Mouse (Mus musculus) cerebral cortex, adult 2 months (tissue): ENCODE data around the gene Apoo.

ENCODE experiments used
- WGBS: fragments of 180-500 bp; shearing (Covaris S2); methylation state at CpG from one replicate; pipeline ENCODE4 v1.1.7; 2018; 5-methylcytosine and 5-hydroxymethylcytosine counted together

The Apoo gene

DNA sequence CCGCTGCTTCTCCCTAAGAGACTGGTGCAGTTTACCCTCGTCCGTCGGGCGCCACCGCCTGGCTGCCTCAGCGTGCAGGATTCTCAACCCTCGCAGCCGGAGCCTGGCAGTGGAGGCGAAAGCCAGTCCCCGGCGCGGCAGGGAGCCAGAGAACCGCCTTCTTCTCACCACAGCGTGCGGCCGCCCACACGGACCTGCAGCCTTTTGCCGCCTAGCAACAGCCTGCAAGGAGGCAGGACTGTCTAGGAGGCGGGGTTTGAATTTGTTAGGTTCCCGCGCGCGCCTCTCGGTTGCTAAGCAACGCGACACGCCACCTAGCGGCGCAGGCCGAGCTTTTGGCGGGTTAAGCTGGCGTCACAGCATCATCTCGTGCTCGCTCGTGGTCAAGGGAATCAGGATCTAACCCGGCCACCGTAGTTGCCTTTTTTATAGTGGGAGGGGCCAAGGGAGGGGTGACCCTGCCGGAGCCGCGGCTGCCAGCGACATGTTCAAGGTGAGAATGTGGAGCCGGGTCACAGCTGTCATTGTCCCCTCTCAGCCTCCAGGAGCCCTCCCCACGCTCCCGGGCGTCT lies at the start of gene Apoo, which contains the start of gene Fam90a1b:
Apoo (plus strand) TSS at position 448 of the 572 bp plus-strand sequence.
Fam90a1b (minus strand) TSS at position 108 of the 572 bp plus-strand sequence.
- WGBS, result 3% methylated on average over 46 of the region's 46 CpGs

DNA sequence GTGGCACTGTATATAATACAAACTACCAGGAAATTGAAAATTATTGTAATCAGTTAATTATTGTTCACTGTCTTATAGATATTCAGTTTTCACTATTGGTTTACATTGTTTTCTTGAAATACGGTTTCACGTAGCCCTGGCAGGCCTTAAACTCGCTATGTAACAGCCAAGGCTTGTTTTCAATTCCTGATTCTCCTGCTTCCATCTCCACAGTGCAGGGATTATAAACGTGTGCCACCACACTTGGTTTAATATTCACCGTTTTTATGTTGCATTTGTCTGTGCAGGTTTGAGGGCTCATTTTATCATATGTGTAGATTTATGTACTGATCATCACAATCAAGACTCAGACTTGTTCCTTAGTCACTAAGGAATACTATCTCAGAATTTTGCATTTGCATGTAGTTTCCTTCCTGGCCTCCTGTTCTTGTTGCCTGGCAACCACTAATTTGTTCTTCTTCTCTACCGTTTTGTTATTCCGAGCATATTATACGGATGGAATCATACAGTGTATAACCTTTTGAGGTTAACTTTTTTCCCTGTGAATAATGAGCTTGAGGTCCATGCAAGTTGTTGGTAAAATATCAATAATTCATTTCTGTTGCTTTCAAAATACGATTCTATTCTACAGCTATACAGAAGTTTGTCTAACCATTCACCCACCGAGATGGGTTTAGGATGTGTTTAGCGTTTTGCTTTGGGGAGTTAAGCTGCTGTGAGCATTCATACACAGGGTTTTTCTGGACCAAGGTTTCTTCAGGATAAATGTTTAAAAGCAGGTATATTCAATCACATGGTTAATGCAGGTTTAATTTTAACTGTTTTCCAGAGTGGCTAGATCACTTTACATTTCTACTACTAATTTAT lies 45.6 kb upstream of the Apoo start:
- WGBS, result 35% methylated on average over 11 of the region's 11 CpGs

DNA sequence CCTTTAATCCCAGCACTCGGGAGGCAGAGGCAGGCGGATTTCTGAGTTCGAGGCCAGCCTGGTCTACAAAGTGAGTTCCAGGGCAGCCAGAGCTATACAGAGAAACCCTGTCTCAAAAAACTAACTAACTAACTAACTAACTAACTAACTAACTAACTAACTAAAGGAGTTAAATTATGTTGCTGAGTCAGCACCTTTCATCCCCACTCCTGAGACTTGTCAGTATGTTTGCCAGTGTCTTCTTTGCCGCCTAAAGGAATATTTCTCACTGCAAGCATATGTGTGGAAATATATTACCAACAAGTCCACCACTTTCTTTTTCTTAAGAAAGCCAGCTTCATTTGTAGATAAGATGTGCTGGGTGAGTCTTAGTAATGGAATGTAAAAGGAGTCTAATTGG lies 23.3 kb upstream of the Apoo start:
- 95% methylated on average over 4 of the region's 4 CpGs for WGBS

DNA sequence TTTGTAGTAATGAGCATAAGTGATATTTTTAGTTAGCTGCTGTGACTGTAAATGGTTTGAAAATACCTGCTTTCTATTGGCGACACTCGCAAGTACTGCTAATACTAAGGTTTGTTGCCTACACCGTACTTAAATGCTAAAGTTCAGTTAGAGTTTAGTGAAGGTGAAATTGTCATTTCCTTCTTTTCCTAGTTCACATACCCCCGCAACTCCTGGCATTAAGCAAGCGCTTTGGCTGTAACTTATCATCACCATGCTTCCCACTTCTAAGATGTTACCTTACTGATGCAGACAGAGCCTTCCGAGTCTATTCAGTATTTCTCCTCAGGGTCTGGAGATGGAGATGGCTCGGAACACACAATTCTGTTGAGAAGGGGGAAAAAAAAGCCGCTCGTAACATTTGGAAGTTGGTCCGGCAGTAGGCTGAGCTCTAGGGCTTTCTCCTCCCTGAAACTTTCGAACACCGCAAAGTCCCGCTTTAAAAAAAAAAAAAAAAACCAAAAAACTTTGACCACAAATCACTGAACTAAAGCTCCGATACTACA lies 1.5 kb upstream of the Apoo start:
- 16% methylated on average over 14 of the region's 14 CpGs for WGBS

DNA sequence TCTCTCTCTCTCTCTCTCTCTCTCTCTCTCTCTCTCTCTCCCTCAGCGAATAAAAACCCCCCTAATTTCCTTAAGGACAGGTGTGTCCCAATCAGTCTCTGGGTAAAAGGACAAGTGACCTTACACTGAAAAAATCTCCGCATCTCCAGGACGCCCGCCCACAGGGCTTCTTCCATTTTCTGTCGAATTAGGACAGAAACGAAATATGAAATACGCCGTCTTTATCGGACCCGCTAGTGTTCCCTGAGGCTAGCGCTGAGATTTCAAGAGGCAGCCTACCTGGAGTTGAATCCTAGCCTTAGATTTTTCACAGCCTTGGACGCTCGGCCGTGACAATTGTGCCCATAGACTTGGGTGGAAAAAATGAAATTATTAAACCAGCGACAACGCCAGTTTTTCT lies 888 bp upstream of the Apoo start:
- WGBS, result 7% methylated on average over 16 of the region's 16 CpGs

DNA sequence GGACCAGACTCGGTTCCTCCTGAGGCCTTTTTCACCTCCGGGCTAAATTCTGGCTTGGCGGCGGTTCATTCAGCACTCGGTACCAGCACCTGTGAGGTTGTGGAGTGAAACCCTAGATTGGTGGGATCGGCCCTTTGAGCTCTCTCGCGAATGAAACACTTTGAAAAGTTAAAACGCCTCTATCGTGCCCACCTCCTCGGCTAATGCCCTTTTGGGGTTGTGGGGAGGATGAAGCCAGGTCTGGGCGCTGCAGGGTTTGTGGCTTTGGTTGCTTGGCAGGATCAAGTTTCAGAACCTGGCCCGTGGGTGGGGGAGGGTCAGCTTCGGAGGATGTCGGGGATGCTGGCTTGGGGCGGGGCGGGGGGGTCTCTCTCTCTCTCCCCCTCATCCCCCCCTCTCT lies 331 bp downstream of the Apoo start:
- WGBS, result 0% methylated on average over 12 of the region's 17 CpGs

DNA sequence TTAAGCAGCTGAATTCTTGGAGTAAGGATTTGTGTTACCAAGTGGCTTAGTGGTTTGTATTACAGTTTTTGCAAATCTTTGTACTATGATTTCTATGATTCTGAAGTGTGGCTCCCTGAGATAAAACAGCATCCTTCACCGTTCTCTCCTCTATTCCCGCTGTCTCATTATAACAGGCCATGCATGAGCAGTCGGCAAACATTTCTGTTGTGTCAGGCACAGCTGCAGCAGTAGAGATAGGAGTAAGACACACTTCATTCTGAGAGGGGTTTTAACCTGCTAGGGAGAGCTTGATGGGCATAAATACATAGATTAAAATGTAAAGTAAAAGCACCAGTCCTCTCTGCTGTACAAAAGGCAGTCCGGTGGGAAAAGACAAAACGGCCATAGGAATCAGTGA lies 11.8 kb downstream of the Apoo start:
- 71% methylated on average over 5 of the region's 5 CpGs for WGBS

DNA sequence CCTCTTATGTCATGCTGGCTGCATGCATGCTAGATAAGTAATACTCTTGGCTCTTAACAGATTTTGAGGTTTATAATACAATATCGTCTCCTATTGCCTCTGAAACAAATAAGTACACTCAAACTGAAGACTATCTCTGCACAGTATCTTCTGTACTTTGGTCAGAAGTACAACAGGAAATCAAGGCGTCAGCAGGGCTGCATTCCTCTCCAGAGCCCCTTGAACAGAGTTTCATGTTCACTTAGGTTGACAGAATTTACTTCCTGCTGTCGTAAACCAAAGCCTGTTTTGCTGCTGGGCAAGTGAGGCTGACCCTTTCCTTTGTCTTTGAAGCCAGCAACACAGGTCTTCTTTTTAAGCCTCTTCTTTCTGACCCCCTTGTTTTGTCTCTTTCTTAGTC lies 42.1 kb downstream of the Apoo start:
- 66% methylated on average over 3 of the region's 3 CpGs for WGBS

DNA sequence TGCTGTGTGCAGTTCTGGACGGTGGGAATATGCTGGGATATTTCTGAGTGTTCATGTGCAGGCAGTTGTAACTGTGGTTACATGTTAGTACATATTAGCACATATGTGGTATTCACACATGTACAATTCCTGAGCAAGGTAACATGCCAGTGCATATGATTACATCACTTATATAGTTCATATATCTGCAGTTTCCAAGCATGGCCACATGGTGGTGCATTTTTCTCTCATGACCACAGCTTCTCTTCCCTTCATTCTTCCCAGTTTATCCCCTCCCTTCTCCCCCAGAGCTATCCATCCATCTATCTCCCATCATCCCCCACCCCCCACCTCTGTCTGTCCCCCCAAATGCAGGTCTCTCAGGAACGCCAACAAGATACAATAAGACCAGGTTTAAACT lies 53.3 kb downstream of the Apoo start:
- WGBS, result 95% methylated on average over 2 of the region's 2 CpGs

DNA sequence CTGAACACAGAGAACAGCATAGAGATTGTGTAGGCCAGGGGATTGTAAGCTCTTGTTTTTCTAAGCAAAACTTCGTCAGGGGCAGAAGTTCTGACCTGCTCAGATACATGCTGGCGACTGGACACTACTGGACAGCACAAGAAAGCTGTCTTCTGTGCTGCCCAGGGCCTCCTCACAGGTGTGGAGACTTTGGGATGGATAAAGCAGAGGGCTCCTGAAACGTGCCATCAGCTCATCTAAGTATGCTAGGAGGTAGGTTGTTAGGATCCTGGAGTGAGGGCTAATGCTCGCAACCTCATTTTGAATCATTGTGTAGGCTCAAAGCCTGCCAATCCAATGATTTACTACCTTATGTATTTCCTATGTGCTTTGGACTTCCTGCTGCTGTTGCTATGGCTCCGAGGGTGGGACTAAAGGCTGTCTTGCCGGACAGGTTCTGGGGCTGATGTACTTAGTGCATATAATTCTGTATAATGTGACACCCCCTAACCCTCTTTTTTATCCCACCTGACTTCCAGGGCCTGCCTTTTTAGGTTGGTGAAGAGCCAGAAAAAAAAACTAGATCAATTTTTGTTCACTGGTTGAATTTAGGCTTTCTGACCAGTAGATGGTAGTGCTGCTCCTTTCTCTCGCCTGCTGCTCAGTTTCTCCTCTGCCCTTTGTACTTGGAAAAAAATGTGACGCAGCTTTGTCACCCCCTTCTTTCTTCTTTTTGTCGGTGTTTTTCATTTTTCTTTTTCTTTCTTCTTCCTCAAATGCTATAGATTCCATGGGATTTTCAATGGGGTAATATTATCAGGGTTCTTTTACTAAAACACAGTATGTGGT lies 64.8 kb downstream of the Apoo start:
- WGBS, result 28% methylated on average over 9 of the region's 9 CpGs

DNA sequence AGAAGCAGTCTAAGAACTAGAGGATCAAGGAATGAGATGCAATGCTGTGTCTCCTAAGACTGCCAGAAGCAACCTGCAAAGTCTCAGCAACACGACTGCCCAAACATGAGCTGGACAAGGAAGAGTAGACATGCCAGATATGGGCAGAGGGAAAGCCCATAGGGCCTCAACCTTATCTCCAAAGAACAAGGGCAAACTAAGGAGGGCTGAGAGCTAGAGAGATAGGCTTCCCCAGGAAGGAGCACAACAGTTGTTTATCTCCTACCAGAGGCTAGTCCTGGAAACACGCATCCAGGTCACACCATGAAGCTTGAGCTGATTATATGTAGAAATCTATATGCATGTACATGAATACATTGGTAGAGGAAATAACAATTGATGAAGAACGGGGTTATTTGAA lies 78.5 kb downstream of the Apoo start:
- WGBS, result no CpG with 5 or more reads among the region's 3 CpGs

DNA sequence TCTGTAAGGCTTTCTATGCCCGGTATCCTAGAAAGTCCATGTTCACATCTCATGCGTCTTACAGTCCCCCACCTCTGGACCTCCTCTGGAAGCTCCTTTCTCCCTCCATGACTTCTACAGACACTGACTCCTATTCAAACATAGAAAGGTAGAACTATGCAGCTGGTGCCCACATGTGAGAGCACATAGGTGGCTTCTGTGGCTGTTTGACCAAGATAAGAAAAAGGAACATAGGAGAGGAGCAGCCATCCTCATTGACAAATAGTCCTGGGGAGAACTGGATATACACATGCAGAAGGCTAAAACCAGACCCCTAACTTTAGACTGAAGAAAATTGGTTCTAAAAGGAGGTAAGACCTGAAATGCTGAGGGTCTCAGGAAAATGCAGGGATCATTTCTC lies 79.1 kb downstream of the Apoo start:
- WGBS, result 95% methylated on average over 2 of the region's 2 CpGs

DNA sequence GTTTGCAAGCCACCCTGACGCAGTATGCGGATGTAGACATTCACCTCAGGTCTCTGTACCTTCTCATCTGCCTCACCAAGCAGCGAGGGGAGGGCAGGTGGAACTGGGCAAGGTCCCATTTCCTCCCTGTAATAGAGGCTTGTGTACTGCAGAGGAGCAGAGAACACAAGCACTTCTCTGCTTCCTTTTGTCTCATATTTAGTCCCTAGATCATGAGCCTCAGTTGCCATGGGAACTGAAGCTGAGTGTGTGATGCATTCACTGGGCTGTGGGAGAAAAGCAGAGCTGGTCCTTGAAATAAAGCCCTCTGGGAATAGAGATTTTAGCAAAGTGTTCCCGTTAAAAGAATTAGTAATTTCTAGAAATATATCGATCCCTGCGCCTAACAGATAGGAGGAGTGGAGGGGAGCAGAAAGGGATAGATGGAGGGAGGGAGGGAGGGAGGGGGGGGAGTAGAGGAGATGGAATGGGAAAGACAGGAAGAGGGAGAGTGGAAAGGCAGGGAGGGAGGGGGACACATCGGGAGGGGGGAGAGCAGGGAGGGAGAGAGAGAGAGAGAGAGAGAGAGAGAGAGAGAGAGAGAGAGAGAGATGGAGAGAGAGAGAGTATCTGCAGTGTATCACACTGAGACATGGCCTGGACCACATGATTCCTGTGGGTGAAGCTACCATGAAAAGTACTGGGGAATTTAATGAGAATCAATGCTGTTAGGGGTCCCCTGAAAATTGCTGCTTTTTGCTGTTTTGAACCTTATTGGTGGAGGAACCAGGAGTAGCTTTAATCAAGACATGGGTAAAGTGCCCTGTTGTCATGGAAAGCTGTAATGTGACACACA lies 83.3 kb downstream of the Apoo start:
- WGBS, result no CpG with 5 or more reads among the region's 7 CpGs

DNA sequence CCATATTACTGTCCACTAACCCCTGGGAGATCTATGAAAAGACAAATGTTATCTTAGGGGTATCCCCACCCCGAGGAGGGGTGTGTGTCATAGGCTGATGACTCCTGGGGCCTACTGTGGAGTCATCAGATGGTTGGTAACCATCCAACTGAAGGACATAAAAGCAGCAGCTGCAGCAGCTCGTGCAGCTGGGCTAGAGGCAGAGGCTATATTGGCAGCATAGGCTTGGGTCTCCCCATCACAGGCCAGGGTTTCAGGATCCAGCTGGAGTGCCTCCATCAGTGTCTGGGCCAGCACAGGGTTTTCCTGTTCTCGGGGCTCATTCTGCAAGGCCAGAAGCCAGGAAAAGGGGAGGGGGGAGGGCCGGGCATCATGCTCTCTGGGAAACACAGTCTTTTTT lies 92.4 kb downstream of the Apoo start:
- WGBS, result 40% methylated on average over 4 of the region's 4 CpGs

DNA sequence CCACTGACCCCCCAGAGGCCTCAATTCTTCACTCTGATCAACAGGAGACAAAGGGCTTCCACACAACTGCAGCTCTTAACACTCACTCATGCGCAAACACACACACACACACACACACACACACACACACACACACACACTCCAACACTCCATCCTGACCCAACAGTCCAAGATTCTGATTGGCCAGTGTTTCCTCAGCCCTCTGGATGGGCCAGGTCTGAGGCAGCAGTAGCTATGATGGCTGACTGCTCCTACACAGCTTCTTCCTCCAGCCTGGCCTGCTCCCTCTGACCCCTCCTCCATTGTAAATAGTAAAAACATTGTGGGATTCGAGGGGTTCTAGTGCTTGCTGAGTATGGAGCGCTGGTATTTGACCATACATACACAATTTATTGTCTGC lies 94.6 kb downstream of the Apoo start:
- WGBS, result 67% methylated on average over 1 of the region's 3 CpGs

DNA sequence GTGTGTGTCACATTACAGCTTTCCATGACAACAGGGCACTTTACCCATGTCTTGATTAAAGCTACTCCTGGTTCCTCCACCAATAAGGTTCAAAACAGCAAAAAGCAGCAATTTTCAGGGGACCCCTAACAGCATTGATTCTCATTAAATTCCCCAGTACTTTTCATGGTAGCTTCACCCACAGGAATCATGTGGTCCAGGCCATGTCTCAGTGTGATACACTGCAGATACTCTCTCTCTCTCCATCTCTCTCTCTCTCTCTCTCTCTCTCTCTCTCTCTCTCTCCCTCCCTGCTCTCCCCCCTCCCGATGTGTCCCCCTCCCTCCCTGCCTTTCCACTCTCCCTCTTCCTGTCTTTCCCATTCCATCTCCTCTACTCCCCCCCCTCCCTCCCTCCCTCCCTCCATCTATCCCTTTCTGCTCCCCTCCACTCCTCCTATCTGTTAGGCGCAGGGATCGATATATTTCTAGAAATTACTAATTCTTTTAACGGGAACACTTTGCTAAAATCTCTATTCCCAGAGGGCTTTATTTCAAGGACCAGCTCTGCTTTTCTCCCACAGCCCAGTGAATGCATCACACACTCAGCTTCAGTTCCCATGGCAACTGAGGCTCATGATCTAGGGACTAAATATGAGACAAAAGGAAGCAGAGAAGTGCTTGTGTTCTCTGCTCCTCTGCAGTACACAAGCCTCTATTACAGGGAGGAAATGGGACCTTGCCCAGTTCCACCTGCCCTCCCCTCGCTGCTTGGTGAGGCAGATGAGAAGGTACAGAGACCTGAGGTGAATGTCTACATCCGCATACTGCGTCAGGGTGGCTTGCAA lies 95.9 kb downstream of the Apoo start:
- WGBS, result no CpG with 5 or more reads among the region's 7 CpGs
